Mouse (Mus musculus): ENCODE data around the gene Rbfox2. TPM values are rescaled to one million over a fixed set of nuclear protein-coding genes. Genes with fewer than 3 reads are reported as not detected.
"Not testable (repeated sequence)": the region's sequence is repeated elsewhere in the genome, so short reads cannot be mapped to it uniquely, and the experiment has no call there.

Gene Rbfox2
- total RNA-seq, 2 experiments from 2014 or later, result 243 TPM

DNA sequence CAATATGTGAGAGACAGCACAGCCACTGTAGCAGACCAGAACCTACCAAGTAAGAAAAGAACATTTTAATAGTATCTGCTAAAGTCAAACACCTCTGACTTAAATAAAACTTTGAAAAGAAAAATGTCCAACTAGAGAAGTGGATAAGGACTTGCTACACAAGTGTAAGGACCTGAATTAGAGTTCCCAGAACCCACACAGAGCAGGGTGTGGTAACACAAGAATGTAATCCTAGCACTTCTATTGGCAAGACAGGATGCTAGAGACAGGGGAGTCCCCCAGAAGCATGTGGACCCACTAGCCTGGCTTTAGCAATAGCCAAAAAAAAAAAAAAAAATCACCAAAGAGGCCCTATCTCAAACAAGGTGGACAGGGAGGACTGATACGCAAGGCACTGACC, 26.7 kb downstream of the Rbfox2 start:
- DNase-seq (ENCODE audit: low spot score in 2 of 2), result no peak
- no peak for TF ChIP-seq CTCF (conservative IDR thresholded peaks at IDR 0.05)
- peak overlapping the region; percentile 54; the same call in 1 of the 2 replicates for H3K27ac ChIP-seq
- no peak overlapping the region for H3K4me3 ChIP-seq

DNA sequence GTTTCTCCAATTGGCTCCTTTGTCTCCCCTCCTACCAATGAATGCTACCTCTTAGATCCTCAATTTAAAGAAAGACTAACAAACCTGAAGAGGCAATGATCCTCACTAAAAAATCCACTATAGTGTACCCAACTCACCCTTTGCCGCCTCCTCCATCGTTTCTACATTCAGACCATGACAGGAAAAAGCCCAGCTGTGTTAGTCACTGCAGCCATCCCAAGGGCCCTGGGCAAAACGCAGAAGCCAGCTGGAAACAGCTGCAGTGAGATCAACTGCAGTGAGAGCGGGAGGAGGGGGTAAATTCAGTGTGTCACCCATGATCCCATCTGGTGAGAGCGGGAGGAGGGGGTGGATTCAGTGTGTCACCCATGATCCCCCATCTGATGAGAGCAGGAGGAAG, 28.0 kb downstream of the Rbfox2 start:
- Histone ChIP-seq H3K27ac (peak overlapping the region; percentile 41; the same call in 1 of the 2 replicates), H3K4me3 (no peak overlapping the region)
- DNase-seq (ENCODE audit: low spot score in 2 of 2), result no peak
- no peak for TF ChIP-seq CTCF (conservative IDR thresholded peaks at IDR 0.05)

DNA sequence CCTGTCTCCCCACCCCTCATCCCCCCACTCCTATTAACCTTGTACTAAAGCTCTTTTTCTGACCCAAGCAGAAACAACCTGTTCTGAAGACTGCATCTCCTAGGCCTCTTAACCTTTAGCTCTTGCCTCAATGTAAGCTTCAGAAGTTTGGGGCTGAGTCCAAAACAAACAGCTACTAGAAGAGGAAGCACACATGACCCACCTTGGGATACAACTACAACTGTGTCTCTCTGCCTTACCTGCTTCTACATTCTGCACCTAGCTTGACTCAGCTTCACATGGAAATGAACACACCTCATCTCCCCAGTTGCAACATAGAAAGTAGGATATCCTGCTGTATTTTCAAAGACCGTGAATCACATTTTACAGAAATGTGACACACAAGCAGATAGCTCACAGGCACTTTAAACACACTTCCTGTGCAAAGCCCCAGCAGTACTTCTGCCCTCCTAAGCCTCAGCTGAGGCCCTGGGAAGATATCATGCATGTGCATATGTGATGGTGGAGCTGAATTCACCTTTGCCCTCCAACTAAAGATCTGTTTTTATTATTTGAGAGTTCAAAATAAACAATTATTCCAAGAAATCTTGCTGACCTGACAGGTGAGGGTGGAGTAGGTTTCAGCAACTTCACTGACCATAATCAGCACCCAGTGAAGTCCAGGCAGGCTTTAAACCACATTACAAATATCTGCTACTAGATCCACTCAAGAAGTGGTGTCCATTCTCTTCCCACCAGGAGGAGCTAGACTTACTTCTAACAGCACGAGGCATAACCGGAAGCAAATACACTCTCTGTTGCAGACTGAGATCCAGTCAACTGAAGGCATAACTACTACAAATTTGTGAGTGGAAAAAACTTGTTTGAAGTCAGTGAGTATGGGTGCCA, 29.7 kb downstream of the Rbfox2 start:
- no peak for DNase-seq (ENCODE audit: low spot score in 2 of 2)
- peak; percentile 62 for TF ChIP-seq CTCF (conservative IDR thresholded peaks at IDR 0.05)
- H3K27ac ChIP-seq, result peak overlapping the region; percentile 41; the same call in 1 of the 2 replicates
- no peak overlapping the region for H3K4me3 ChIP-seq

DNA sequence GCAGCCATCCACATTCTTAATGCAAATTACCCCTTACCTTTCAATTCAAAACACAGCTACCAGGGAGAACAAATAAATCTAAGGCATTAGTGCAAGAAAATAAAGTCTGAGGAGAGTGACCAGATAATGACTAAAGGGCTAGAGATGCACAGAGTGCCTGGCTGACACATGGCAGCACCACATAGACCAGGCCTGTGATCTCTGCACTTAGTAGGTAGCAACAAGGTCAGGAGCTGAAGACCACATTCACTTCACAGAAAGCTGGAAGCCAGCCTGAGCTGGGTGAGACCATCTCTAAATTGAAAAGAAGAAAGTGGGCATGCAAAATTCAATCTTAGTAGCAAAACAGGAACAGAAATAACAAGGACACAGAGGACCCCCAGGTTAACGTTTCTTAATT, 30.5 kb downstream of the Rbfox2 start:
- TF ChIP-seq CTCF (conservative IDR thresholded peaks at IDR 0.05), result no peak
- Histone ChIP-seq H3K4me3 (no peak overlapping the region), H3K27ac (peak overlapping the region; percentile 61; the same call in 1 of the 2 replicates)
- DNase-seq (ENCODE audit: low spot score in 2 of 2), result no peak

DNA sequence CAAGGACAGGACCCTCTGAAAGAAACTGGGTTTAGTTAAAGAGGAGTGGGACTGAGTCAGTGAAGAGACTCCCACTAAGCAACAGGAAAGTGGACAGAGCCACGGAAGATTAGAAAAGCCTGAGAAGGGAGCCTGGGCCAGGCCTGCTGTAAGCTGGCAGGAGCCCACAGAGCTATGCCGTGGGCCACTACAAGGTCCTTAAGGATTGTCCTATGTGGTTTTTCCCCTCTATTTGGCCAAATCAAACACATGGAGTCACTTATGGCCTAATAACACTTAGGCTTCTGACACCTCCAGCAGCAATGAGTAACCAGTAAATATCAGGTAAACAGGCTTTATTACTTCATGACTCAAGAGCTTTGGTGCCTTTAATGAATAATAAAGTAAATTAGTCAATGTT, 31.2 kb downstream of the Rbfox2 start:
- no peak for TF ChIP-seq CTCF (conservative IDR thresholded peaks at IDR 0.05)
- Histone ChIP-seq H3K4me3 (no peak overlapping the region), H3K27ac (peak overlapping the region; percentile 61; the same call in 1 of the 2 replicates)
- no peak for DNase-seq (ENCODE audit: low spot score in 2 of 2)

DNA sequence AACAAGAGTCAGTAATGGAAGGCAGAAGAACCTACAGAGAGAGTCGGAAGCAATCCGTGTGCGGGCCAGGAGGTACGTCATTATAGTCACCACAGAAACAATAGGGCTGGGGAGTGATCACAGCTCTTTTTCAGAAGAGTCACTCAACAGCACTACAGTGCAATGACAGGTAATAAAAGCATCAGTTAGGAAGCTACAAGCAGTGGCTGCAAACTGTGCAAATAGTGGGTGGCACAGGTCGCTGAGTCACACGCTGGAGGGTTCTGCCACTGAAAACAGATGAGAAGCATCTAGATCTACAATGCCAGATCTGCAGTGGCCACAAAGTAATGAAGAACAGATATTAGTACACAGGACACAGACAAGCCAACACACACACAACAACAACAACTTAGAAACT, 32.9 kb downstream of the Rbfox2 start:
- no peak for DNase-seq (ENCODE audit: low spot score in 2 of 2)
- TF ChIP-seq CTCF (conservative IDR thresholded peaks at IDR 0.05), result no peak
- no peak overlapping the region for H3K27ac ChIP-seq
- no peak overlapping the region for H3K4me3 ChIP-seq

DNA sequence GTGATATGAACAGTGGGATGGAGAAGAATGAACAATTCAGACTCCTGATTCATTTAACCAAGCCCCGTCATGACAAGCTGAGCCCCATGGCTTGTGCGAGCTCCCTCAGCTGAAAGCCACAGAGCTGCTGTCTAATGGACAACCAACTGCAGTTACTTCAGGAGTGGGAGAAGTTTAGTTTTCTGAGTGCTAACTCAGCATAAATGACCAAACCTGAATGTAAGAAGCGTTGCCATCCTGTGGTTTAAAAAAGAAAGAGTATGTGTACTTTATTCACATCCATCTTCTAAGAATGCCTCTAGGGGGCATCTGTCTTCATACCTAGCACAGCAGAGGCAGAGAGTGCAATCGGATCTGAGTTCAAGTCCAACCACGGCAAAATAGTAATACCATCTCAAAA, 35.5 kb downstream of the Rbfox2 start:
- DNase-seq (ENCODE audit: low spot score in 2 of 2), result no peak

DNA sequence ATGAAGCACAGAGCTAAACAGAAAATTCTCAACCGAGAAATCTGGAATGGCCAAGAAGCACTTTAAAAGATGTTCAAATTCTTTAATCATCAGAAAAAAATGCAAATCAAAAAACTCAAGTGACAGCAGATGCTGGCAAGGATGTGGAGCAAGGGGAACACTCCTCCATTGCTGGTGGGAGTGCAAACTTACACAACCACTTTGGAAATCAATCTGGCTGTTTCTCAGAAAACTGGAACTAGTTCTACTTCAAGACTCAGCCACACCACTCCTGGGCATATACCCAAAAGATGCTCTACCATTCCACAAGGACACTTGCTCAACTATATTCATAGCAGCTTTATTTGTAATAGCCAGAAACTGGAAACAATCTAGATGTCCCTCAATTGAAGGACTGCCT, 37.3 kb downstream of the Rbfox2 start:
- peak; percentile 39 to 75 for DNase-seq (ENCODE audit: low spot score in 2 of 2)
- not testable (repeated sequence) for H3K4me3 ChIP-seq
- H3K27ac ChIP-seq, result peak overlapping the region; percentile 81

More for the DNA sequence above, 35.5 kb downstream of the Rbfox2 start:
- H3K27ac ChIP-seq, result no peak overlapping the region
- peak; percentile 18; the same call in 1 of the 2 replicates for TF ChIP-seq CTCF (conservative IDR thresholded peaks at IDR 0.05)
- no peak overlapping the region for H3K4me3 ChIP-seq

DNA sequence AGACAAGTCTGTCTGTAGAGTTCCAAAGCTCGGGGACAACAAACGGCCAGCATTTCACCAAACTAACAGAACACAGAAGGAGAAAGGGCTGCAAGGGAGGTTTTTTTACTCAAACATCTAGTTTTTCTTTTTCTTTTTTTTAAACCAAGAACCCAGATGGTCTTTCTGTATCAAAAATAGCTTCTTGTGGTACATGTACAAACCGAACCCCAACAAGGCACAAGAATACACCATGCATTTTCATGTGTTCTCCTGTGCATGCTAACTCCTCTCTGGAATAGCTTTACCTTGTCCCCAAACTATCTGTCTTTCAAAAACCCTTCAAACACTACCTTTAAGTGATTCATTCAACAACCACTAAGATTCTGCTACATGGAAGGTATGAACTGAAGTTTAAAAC, 38.4 kb downstream of the Rbfox2 start:
- no peak for TF ChIP-seq CTCF (conservative IDR thresholded peaks at IDR 0.05)
- H3K4me3 ChIP-seq, result no peak overlapping the region
- H3K27ac ChIP-seq, result peak overlapping the region; percentile 81
- DNase-seq (ENCODE audit: low spot score in 2 of 2), result no peak

DNA sequence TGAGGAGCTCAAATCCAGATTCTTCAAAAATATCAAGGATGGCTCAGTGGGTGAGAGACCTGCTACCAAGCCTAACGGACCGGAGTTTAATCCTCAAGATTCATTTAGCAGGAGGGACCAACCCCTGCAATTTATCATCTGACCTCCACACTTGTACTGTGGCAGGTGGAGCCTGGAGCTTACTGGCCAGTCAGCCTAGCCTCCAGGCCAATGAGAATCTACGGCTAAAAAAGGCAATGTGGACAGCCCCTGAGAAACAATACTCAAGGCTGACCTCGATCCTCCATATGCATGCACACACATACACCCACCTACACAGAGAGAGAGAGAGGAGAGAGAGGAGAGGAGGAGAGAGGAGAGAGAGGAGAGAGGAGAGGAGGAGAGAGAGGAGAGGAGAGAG, 41.5 kb downstream of the Rbfox2 start:
- no peak for TF ChIP-seq CTCF (conservative IDR thresholded peaks at IDR 0.05)
- H3K27ac ChIP-seq, result peak overlapping the region; percentile 68
- no peak overlapping the region for H3K4me3 ChIP-seq
- DNase-seq (ENCODE audit: low spot score in 2 of 2), result no peak

DNA sequence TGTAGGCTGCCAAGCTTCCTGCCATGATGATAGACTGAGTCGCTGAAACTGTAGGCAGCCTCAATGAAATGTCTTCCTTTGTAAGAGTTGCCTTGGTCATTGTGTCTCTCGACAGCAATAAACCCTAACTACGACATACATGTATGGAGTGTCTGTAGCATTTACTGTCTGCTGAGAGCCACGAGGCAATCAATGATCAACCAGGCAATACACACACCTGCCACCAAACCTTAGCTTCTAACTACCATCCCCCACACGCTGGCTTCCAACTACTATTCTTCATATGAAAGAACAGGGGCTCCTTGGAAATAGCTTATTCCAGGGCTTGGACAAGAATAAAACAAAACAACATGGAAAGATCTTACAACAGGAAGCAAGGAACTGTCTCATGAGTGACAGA, 42.5 kb downstream of the Rbfox2 start:
- DNase-seq (ENCODE audit: low spot score in 2 of 2), result no peak
- no peak overlapping the region for H3K4me3 ChIP-seq
- peak overlapping the region; percentile 68; the same call in 1 of the 2 replicates for H3K27ac ChIP-seq
- TF ChIP-seq CTCF (conservative IDR thresholded peaks at IDR 0.05), result no peak

DNA sequence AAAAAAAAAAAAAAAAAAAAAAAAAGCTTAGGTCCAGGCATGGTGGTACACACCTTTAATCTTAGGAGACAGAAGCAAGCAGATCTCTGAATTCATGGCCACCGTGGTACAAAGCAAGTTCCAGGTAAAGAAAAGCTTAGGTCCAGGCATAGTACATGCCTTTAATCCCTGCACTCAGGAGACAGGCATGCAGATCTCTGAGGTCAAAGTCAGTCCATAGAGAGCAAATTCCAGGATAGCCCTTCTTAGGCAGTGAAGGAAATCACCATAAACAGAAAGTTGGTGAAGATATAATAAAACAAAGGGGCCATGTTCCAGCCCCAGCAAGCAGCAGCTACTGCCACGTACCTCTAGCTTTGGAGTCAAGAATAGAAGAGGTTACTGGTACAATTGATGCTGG, 44.0 kb downstream of the Rbfox2 start:
- no peak for TF ChIP-seq CTCF (conservative IDR thresholded peaks at IDR 0.05)
- DNase-seq (ENCODE audit: low spot score in 2 of 2), result no peak
- Histone ChIP-seq H3K4me3 (no peak overlapping the region), H3K27ac (no peak overlapping the region)

DNA sequence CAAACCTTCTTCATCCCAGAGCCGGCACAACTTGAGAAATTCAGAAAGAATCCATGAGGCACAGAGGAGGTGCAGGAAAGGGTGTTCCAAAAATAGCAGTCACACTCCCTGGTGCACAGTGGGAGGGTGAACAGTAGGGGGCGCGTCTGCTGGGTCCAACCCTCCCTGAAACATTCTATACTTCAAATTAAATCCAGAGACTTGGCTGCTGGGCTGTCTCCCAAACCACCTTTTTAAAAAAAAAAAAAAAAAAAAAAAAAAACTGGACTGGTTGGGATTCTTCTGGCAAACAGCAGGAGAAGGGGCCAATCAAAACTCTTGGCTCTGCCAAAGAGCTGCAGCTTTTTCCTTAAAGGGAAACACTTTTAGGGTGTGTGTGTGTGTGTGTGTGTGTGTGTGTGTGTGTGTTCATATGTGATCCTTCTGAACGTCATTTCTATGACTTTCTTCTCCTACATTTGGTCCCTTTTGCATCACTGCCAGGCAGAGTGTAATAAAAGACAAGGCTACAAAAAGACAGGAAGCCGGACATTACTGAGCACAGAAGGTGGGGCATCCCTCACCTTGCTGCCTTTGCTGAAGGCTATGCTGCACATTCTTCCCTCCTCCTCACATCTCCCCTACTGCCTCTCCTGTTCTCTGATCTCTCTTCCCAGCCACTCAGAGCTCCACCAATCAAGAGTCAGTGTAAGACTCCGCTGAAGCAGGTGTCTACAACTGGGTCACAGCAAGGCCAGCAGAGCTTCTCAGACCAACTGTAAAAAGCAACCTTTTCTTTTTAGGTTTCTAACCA, 49.2 kb downstream of the Rbfox2 start:
- peak; percentile 49 to 70 for DNase-seq (ENCODE audit: low spot score in 2 of 2)
- TF ChIP-seq CTCF (conservative IDR thresholded peaks at IDR 0.05), result peak; percentile 81
- no peak overlapping the region for H3K4me3 ChIP-seq
- peak overlapping the region; percentile 67 for H3K27ac ChIP-seq
